Mouse (Mus musculus) hindbrain, embryonic 11.5 days (tissue): ENCODE measurements at regions not wholly inside any gene's neighbourhood (a gene's known extent, or its start where the extent isn't known, plus 50 kb on each side); places are given as distances from the start of the nearest gene placed in this dataset.

Experiments used
- ATAC-seq: fragments of 200-750 bp; cut with Nextera tagmentation; 2 replicates; pipeline ENCODE4 v1.8.0; 2017; ENCODE audit warnings: mild to moderate bottlenecking, moderate TSS enrichment, moderate library complexity; ENCODE audit not compliant: low FRiP score
- DNase-seq: peaks from one replicate; pipeline ENCODE4 v3.0.0-alpha.2; 2015; ENCODE audit warnings: low spot score
- H3K27ac ChIP-seq: fragments of 300-500 bp; sonication (generic); 2 replicates; pipeline ENCODE4 v1.5.1; 2014; ENCODE audit warnings: mild to moderate bottlenecking, low read depth, low read length
- H3K27me3 ChIP-seq: fragments of 300-500 bp; sonication (generic); 2 replicates; pipeline ENCODE4 v1.6.1; 2014; ENCODE audit warnings: mild to moderate bottlenecking, low read length, moderate library complexity, mixed read lengths; ENCODE audit not compliant: control insufficient read depth, insufficient read depth
- H3K36me3 ChIP-seq: fragments of 300-500 bp; sonication (generic); 2 replicates; pipeline ENCODE4 v1.6.1; 2014; ENCODE audit warnings: mild to moderate bottlenecking, low read length, moderate library complexity, mixed read lengths; ENCODE audit not compliant: control insufficient read depth, insufficient read depth
- H3K4me1 ChIP-seq: fragments of 300-500 bp; sonication (generic); replicated peaks from 2 replicates; pipeline ENCODE4 v1.6.1; 2014; ENCODE audit warnings: low read length, mixed read lengths; ENCODE audit not compliant: control insufficient read depth, insufficient read depth
- H3K4me2 ChIP-seq: fragments of 300-500 bp; sonication (generic); replicated peaks from 2 replicates; pipeline ENCODE4 v1.6.1; 2014; ENCODE audit warnings: mild to moderate bottlenecking, low read depth, low read length
- H3K4me3 ChIP-seq: fragments of 300-500 bp; sonication (generic); 2 replicates; pipeline ENCODE4 v1.5.1; 2014; ENCODE audit warnings: low read depth, low read length
- H3K9ac ChIP-seq: fragments of 300-500 bp; sonication (generic); 2 replicates; pipeline ENCODE4 v1.6.1; 2014; ENCODE audit warnings: low read depth, low read length
- H3K9me3 ChIP-seq: fragments of 300-500 bp; sonication (generic); 2 replicates; pipeline ENCODE4 v1.6.1; 2016; ENCODE audit warnings: low read length; ENCODE audit not compliant: control insufficient read depth
- WGBS: fragments of 180-500 bp; shearing (Covaris S2); extraction: QIAGEN DNeasy Blood & Tissue Kit; methylation state at CpG from one replicate; pipeline ENCODE4 v1.1.7; 2014; 5-methylcytosine and 5-hydroxymethylcytosine counted together

DNA sequence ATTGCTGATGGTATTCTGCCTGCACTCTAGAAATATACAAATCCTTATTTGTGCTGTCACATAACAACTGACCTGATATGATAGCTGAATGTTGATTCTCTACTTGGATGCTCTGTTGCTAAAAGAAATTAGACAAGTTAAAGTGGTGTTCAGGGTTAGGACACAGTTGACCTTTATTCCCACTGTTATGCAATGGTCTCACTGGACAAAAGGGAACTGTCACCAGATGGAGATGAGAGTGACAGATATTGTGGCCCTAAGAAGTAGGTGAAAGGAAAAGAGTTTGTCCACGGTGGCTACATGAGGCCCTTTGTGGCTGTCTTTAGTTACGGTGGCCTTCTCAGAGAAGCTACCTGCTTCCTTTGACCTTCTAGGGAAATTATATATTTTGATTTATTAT, 247.9 kb upstream of the Prdm1 start:
- 33% methylated on average over 2 of the region's 2 CpGs for WGBS
- no peak overlapping the region for H3K4me2 ChIP-seq
- H3K27ac ChIP-seq = no peak overlapping the region
- DNase-seq (no peak), ATAC-seq (no peak)
- no peaks in the 10 kb centered on the region for H3K36me3 ChIP-seq
- H3K4me1 ChIP-seq = no peaks in the 10 kb centered on the region
- H3K4me3 ChIP-seq = no peak overlapping the region
- no peaks in the 10 kb centered on the region for H3K9me3 ChIP-seq
- H3K27me3 ChIP-seq = no peaks in the 10 kb centered on the region
- H3K9ac ChIP-seq = no peak overlapping the region

GRCm38 (mm10) chr10:44765527-44765926, 237.2 kb upstream of the Prdm1 start:
- H3K4me2 ChIP-seq = no peak overlapping the region
- H3K27ac ChIP-seq = no peak overlapping the region
- H3K9ac ChIP-seq = no peak overlapping the region
- WGBS = 91% methylated on average over 3 of the region's 3 CpGs
- no peaks in the 10 kb centered on the region for H3K27me3 ChIP-seq
- DNase-seq = no peak
- H3K9me3 ChIP-seq = no peaks in the 10 kb centered on the region
- H3K4me1 ChIP-seq = no peaks in the 10 kb centered on the region
- no peak overlapping the region for H3K4me3 ChIP-seq
- ATAC-seq = no peak
- no peaks in the 10 kb centered on the region for H3K36me3 ChIP-seq

DNA sequence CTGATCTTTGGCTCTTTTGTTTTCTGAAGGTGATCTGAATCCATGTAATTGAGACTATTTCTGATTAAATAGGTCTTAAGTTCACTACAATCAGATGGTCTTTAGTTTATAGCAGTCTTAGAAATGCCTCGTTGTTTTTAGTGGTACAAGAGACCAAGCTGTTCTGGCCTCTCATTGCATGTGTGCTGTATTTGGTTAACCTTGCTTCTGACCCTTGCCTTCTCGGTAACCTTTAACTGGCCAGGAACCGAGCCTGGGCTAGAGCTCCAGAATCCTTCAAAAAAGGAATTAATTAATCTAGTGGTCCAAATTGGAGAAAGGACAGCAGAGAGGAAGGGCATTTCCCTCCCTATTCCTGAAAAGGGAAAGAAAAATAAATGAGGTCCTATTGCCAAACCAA, 234.8 kb upstream of the Prdm1 start:
- no peak overlapping the region for H3K4me2 ChIP-seq
- H3K27ac ChIP-seq = no peak overlapping the region
- H3K4me1 ChIP-seq = no peaks in the 10 kb centered on the region
- no peak overlapping the region for H3K4me3 ChIP-seq
- ATAC-seq (no peak), DNase-seq (no peak)
- H3K9ac ChIP-seq = no peak overlapping the region
- H3K9me3 ChIP-seq = no peaks in the 10 kb centered on the region
- no peaks in the 10 kb centered on the region for H3K36me3 ChIP-seq
- H3K27me3 ChIP-seq = no peaks in the 10 kb centered on the region
- WGBS = 33% methylated on average over 3 of the region's 3 CpGs

DNA sequence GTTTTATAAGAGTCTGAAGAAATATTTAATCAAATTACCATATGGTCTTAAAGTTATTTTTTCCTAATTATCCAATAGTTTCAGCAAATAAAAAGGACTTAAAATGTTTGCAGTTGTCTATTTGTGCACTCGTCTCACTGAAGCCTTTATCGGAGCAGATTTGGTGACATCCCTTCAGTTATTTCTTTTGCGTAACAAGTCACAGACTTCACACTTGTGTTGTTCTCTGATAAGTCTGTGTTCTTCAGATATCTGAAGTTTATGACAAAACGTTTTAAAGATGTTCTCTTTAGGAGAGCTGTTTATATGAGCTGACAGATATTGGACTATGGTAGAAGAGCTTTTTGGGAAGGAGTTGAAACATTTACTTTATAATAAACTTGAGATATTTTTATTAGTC, 233.8 kb upstream of the Prdm1 start:
- no peak overlapping the region for H3K27ac ChIP-seq
- 81% methylated on average over 4 of the region's 4 CpGs for WGBS

DNA sequence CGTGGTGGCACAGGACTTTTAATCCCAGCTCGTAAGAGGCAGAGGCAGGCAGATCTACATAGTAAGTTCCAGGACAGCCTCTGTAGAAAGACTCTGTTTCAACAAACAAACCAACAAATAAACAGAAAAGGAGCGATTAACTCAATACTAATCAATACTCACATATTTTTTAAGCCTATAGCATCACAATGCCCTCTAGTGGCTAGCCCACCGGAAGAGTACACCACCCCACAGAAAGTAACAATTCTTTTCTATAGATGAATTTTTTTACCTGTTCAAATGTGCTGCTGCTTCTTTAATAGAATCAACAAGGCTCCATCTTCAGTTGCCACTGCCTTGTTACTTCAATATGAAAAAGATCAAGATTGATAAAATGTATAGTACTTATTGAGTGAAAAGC, 233.0 kb upstream of the Prdm1 start:
- H3K4me2 ChIP-seq = no peak overlapping the region
- no peak overlapping the region for H3K9ac ChIP-seq
- no peaks in the 10 kb centered on the region for H3K9me3 ChIP-seq
- DNase-seq (no peak), ATAC-seq (no peak)
- no peak overlapping the region for H3K27ac ChIP-seq
- no peaks in the 10 kb centered on the region for H3K36me3 ChIP-seq
- H3K4me1 ChIP-seq = no peaks in the 10 kb centered on the region
- no peaks in the 10 kb centered on the region for H3K27me3 ChIP-seq
- WGBS = 76% methylated on average over 4 of the region's 4 CpGs
- no peak overlapping the region for H3K4me3 ChIP-seq

More for the DNA sequence above, 233.8 kb upstream of the Prdm1 start:
- DNase-seq (no peak), ATAC-seq (no peak)
- Histone ChIP-seq H3K36me3 (no peaks in the 10 kb centered on the region), H3K4me3 (no peak overlapping the region), H3K27me3 (no peaks in the 10 kb centered on the region), H3K9ac (no peak overlapping the region), H3K9me3 (no peaks in the 10 kb centered on the region), H3K4me2 (no peak overlapping the region), H3K4me1 (no peaks in the 10 kb centered on the region)

- WGBS = 64% methylated on average over 6 of the region's 6 CpGs
- no peaks in the 10 kb centered on the region for H3K27me3 ChIP-seq
- no peak overlapping the region for H3K9ac ChIP-seq
- peak; percentile 45 for ATAC-seq
- no peaks in the 10 kb centered on the region for H3K36me3 ChIP-seq
- H3K4me3 ChIP-seq = no peak overlapping the region
- H3K4me2 ChIP-seq = no peak overlapping the region
- peak; percentile 8 for DNase-seq
- H3K27ac ChIP-seq = no peak overlapping the region
- no peaks in the 10 kb centered on the region for H3K9me3 ChIP-seq
- H3K4me1 ChIP-seq = no peaks in the 10 kb centered on the region
Measured at GRCm38 (mm10) chr10:44755355-44755957, 227.2 kb upstream of the Prdm1 start.

DNA sequence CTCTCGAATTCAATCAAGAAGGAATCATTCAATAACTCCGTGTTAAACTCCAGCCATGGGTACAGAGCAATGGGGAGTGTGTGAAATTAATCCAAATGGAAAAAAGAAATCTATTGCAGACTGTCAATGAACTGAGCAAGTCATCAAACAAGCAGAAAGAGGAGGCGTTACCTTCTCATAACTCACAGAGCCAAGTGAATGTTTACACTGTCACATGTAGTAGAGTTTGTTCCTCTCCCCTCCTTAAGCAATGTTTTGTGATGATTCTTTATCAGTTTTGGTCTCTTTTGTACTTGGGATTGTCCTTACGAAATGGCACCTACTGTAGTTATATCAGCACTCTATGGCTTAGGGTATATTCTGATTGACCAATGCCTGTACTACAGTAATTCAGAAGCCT, 226.6 kb upstream of the Prdm1 start:
- ATAC-seq = no peak
- Histone ChIP-seq H3K4me1 (no peaks in the 10 kb centered on the region), H3K4me2 (no peak overlapping the region), H3K27me3 (no peaks in the 10 kb centered on the region), H3K9me3 (no peaks in the 10 kb centered on the region), H3K36me3 (no peaks in the 10 kb centered on the region), H3K9ac (no peak overlapping the region), H3K27ac (no peak overlapping the region), H3K4me3 (no peak overlapping the region)
- whole genome bisulfite sequencing = 81% methylated on average over 4 of the region's 4 CpGs
- DNase-seq = no peak

GRCm38 (mm10) chr10:44752719-44753390, 224.6 kb upstream of the Prdm1 start:
- Histone ChIP-seq H3K4me3 (no peak overlapping the region), H3K27me3 (no peaks in the 10 kb centered on the region), H3K36me3 (no peaks in the 10 kb centered on the region), H3K9ac (no peak overlapping the region), H3K4me2 (no peak overlapping the region), H3K4me1 (no peaks in the 10 kb centered on the region), H3K27ac (no peak overlapping the region), H3K9me3 (no peaks in the 10 kb centered on the region)
- no peak for DNase-seq
- ATAC-seq = no peak
- 67% methylated on average over 8 of the region's 8 CpGs for WGBS

DNA sequence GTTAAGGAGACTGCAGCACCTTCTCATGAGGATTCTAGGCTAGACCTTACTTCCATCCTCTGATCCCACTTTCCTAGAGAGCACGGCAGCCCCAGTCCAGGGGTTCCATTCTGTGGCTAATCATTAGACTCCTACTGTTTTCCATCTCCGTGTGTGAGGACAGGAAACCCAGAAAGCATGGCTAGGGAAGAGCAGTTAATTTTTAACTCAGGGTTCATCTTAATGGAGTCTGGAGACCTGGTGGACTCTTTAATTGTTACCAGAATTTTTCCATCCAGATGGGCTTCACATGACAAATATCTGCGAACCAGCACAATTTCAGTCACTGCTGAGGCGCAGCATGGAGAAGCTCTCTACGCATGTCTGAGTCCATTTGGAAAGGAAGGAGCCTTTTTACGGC, 222.8 kb upstream of the Prdm1 start:
- DNase-seq = no peak
- H3K4me2 ChIP-seq = no peak overlapping the region
- H3K9ac ChIP-seq = no peak overlapping the region
- no peak overlapping the region for H3K27ac ChIP-seq
- 72% methylated on average over 6 of the region's 6 CpGs for WGBS
- H3K4me3 ChIP-seq = no peak overlapping the region
- no peaks in the 10 kb centered on the region for H3K9me3 ChIP-seq
- H3K36me3 ChIP-seq = no peaks in the 10 kb centered on the region
- H3K27me3 ChIP-seq = no peaks in the 10 kb centered on the region
- H3K4me1 ChIP-seq = no peaks in the 10 kb centered on the region
- ATAC-seq = no peak
